Mouse (Mus musculus): ENCODE measurements around the gene Nrg4.

Nrg4 gene

DNA sequence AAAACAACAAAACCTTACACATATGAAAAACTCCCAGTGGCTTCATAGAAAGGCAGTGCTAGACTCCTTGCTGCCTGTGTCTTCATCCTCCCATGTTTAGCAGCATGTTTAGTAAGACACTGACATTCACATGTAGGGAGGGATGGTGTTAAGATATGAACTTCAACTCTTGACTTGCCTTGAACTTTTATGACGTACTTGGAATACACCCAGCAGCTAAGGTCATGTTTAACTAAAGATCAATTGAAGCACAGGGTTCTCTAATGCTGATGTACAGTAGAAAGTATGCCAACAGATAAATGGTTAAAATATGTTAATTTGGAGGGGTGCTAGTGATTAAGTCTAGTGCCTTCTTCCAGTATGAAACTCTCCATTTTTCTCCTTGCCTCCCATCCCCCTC, 4.0 kb downstream of the Nrg4 start:
- no peak for DNase-seq (ENCODE audit: low read depth, low spot score)

GRCm38 (mm10) chr9:55313619-55314261, 12.9 kb downstream of the Nrg4 start:
- no peak for DNase-seq (ENCODE audit: low read depth, low spot score)

DNA sequence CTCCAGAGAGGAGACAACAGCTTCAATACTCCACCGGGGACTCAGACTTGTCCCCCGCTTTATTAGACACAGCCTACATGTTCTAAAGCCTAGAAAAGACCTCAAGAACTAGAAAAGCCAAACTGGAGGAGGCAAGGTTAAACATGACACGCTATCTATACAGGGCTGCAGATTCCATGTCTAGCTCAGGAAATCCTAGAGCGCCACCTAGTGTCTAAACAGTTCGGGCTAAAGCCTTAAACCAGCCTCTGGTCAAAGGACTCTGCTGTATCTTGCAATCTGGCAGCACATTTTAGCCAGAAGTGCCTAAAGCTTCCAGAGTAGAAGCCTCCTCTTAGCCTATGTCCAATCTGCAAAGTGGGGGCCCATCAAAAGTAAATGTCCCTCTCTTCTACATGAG, 15.1 kb downstream of the Nrg4 start:
- peak; percentile 41 for DNase-seq (ENCODE audit: low read depth, low spot score)

DNA sequence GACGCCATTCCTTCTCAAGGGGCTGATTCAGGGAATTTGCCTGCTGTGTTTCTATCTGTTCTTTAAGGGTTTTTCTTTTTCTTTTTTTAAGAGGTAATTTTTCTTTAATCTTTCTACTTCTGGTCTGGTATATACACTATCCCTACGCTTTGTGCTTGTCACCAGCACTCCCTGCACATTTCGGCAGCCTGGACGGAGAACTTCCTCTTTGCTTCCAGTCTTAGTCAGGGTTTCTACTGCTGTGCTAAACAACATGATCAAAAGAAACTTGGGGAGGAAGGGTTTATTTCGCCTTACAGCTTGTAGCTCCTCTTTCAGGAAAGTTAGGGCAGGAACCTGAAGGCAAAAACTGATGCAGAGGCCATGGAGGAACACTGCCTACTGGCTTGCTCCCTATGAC, 18.2 kb downstream of the Nrg4 start:
- DNase-seq (ENCODE audit: low read depth, low spot score): no peak

- DNase-seq (ENCODE audit: low read depth, low spot score): no peak
Observed at GRCm38 (mm10) chr9:55307557-55307956, 19.1 kb downstream of the Nrg4 start.

GRCm38 (mm10) chr9:55307066-55307465, 19.6 kb downstream of the Nrg4 start:
- no peak for DNase-seq (ENCODE audit: low read depth, low spot score)

- no peak for DNase-seq (ENCODE audit: low read depth, low spot score)
Observed at GRCm38 (mm10) chr9:55296221-55296620, 30.4 kb downstream of the Nrg4 start.

DNA sequence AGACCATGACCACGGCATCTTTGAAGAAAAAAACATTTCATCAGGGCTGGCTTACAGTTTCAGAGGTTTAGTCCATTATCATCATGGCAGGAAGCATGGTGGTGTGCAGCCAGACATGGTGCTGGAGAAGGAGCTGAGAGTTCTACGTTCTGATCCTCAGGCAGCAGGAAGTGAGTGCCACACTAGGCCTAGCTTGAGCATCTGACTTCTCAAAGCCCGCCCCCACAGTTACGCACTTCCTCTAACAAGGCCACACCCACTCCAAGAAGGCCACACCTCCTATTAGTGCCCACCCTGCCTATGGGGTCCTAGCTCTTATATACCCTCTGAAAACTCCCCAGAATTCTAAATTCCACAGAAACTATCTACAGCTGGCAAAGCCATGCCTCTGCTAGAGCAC, 34.7 kb downstream of the Nrg4 start:
- DNase-seq (ENCODE audit: low read depth, low spot score): no peak

DNA sequence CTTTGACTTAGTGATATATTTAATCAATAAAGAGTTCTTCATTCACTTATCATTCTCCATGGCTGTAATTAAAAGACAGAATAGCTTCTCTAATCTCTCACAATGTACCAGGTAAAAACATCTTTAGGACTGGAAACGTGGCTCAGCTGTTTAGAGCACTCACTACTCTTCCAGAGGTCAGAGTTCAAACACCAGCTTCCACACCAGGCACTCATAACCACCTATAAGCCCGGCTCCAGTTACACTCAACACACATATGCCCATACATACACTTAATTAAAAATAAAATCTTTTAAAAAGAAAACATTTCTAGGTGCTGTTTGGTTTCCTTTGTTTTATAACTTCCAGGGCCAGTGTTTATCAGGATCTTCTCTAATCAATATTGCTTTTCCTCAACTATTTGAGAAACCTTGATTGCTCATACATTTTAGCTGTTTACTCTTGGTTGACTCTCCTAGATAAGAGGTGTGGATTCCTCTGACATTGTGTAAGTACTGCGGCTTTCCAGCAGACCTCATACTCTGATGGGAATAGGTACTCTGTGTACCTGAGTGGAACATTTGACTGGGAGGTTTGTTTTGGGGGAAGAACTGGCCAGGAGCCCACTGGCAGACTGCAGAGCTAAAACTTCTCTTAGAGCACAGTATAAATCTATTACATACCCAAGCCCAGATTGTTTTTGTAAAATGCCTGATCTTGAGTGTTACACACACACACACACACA, 37.0 kb downstream of the Nrg4 start:
- no peak for DNase-seq (ENCODE audit: low read depth, low spot score)

- DNase-seq (ENCODE audit: low read depth, low spot score): no peak
Observed at GRCm38 (mm10) chr9:55285197-55285596, 41.4 kb downstream of the Nrg4 start.

GRCm38 (mm10) chr9:55283516-55283915, 43.1 kb downstream of the Nrg4 start:
- DNase-seq (ENCODE audit: low read depth, low spot score): no peak

DNA sequence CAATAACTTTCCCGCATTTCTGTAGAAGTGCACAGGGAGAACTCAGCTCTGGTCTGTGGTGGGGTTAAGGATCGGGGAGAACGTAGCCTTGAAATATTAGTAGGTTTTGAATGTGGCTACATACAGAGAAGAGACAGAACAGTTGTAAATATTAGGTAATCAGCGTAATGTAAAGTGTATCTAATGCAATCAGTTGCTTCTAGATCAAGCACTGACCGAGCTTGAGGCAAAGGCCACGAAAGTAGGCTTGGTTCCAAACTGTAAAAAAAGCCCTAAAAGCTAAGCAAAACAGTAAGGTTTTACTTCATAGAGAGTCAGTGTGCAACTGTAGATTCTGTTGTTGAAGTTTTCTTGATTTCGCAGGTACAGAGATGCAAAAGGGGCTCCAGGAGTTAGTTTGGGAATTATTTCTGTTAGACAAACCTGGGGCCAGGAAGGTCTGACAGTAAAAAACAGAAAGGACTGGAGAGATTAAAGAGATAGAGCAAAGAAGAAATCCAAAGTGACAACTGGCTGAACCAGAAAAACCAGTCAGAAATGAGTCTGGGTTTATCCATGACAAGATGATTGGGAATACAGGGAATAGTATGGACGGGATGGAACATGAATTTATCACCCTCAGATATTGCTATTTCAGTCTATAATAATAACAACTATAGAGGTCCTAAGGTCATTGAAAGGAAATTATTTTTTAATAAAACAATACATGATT, 47.4 kb downstream of the Nrg4 start:
- DNase-seq (ENCODE audit: low read depth, low spot score): no peak

GRCm38 (mm10) chr9:55277562-55277961, 49.1 kb downstream of the Nrg4 start:
- no peak for DNase-seq (ENCODE audit: low read depth, low spot score)

DNA sequence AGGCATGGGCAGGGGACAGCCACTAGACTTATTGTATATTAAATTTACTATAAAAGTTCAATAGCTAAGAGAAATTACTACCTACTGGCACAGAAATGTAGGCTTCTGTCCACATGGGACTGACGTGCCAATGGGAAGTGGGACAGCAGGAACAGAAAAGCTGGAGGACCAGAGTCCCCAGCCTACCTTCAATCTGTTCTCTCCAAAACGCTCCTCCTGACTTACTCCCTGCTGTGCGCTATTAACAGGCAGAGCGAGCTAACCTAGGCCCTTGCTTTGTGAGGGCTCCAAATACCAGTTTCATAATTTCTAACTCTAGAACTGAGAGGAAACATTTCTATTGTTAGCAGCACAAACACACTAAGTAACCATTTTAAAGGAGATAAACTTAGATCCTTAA, 52.7 kb downstream of the Nrg4 start:
- DNase-seq (ENCODE audit: low read depth, low spot score): no peak

DNA sequence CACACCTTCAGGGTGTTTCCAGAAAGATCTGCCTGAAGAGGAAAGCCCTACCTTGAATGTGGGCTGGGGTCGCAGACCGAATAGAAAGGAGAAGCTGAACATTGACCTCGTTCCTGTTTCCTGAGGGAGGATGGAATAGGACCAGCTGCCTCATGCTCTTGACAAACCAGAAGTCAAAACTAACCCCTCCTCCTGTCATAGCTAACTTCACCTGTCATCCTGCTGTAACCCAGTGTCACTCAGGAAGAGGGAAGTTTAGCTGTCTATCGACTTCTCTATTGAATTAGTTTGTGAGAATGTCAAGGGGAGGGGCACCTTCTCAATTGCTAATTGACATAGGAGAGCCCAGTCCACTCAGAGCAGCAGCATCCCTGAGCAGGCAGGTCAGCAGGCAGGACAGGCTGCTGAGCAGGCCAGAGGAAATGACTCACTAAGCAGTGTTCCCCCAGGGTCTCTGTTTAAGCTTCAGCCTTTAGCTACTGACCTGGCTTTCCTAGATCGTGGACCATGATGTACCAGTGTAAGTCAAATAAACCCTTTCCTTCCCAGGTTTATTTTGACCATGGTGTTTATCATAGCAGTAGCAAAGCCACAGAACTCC, 54.6 kb downstream of the Nrg4 start:
- no peak for DNase-seq (ENCODE audit: low read depth, low spot score)

GRCm38 (mm10) chr9:55264356-55265302, 62.0 kb downstream of the Nrg4 start:
- DNase-seq (ENCODE audit: low read depth, low spot score): no peak

DNA sequence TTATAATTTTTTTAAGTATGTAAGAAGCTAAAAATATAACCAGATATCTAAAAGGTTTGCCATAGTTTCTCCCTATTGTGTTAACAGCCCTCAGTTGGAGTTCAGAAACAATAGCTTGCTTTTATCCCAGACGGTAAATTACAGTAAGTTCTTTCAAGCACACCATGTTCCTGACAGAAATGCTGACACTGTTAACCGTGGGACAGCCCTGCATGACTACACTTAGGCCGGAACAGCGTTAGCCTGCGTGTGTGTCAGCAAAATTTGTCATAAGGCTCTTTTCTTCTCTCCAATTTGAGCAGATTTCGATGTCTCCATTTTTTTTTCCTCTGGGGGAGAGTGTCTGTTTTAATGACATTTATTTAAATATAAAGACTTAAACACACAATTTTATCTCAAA, 66.9 kb downstream of the Nrg4 start:
- DNase-seq (ENCODE audit: low read depth, low spot score): no peak

GRCm38 (mm10) chr9:55257105-55257504, 69.5 kb downstream of the Nrg4 start:
- no peak for DNase-seq (ENCODE audit: low read depth, low spot score)

DNA sequence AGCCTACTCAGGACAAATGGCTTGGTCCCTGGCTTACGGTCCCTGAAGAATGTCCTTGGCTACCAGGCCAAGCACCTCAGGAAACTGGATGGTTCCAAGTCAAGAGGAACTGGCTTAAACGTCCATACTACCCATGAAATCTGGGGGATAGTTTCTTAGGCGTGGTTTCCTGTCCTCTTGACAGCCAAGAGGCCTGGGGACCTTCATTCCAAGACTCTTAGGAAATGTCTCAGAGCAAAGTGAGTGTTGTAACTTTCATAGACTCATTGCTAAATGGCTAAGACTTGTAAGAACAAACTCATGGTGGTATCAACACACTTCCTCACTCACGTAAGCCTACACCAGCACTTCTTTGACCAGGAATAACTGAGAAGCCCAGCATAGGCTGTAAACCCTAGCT, 71.0 kb downstream of the Nrg4 start:
- no peak for DNase-seq (ENCODE audit: low read depth, low spot score)

DNA sequence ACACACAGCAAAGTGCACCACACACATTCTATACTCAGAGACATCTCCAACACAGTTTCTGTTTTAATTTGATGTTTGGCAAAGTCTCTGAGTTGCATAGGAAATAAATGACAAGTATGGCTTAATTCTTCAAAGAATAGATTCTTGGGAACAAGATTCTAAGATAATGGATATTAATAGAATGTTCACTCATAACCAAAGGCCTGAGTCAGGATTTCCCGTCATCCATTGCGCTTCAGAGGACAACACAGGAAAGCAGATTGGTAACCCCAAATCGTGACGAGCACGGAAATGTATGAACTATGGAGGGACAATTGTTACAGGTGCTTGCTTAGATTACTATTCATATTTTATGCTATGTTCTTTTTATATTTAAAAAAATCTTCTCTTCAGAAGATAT, 71.6 kb downstream of the Nrg4 start:
- no peak for DNase-seq (ENCODE audit: low read depth, low spot score)

DNA sequence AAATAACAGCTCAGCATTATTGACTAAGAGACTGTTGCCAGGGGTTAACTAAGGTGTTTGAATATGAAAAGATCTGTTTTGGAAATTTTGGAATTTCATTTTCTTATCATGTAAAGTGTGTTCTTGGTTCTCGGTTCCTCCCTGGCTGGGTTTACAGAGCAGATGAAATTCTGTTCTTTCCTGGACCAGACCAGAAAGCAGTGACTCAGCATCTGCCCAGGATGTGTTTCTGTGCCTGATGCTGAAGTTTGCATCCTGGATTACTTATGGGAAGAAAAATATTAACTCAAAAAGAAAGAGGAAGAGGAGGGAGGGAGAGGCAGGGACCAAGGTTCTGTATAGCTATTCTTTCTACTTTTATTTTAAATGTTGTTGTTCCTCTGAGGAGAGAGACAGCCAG, 72.8 kb downstream of the Nrg4 start:
- no peak for DNase-seq (ENCODE audit: low read depth, low spot score)
